Mouse (Mus musculus) erythroblast, embryonic 14.5 days (primary cell): Measurements from ENCODE around the gene Ccl11.

Experiments used
- GATA1 ChIP-seq: IDR thresholded peaks from 2 replicates; pipeline ENCODE4 v1.6.1; 2012; ENCODE audit warnings: low read length, inconsistent platforms, mixed read lengths
- TAL1 ChIP-seq: IDR thresholded peaks from 3 replicates; pipeline ENCODE4 v1.6.1; 2012; ENCODE audit warnings: low read length, inconsistent platforms, mixed read lengths

DNA sequence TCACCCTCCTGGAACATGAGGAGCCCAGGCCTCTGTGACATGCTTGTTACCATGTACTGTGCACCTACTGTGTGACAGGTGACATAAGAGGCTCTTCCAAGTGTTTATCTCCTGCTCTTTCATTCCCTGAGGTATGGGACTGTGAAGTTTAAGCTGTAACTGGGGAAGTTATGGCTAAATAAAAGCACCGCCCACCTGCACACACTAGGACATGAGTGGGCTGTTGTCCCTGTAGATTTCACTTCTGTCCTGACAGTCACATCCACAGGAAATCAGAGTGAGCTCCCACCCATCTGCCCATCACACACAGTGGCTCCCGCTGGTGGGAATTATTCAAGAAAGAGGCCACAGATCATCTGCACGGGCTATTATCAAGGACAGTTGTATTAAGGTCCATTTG is 47.5 kb upstream of the Ccl11 start:
- TF ChIP-seq GATA1 (no peak), TAL1 (no peak)
